Comparison of ENCODE assay signal across 14 mouse cellular contexts in genomic region chr6:36405139-36405538, GRCm38 (mm10). TPM values are rescaled to one million over a fixed set of nuclear protein-coding genes. Genes with fewer than 3 reads are reported as not detected.
A peak's percentile ranks its signal among the peaks of the same experiment; 100 is the strongest.
DNase-seq lines count a peak whose midpoint lies in the region; ATAC-seq and TF ChIP-seq lines count a peak whose summit lies in the region.
"Had no signal": no experiment of that assay in that cellular context is flagged by ENCODE, and none has a peak within 500 bp of the region (broad histone marks: within the 10 kb centered on the region; RNA-seq: fewer than 3 reads in every experiment).

No protein-coding gene starts in this region.

- TF ChIP-seq EP300 in heart, postnatal 0 days (IDR thresholded peaks at IDR 0.05; ENCODE audit: low read depth): peak; percentile 99

- peak; percentile 10 for DNase-seq in kidney, adult 9 months
- peak; percentile 86 for DNase-seq in heart, adult 8-10 months (ENCODE audit: low spot score)
- DNase-seq in heart, postnatal 0 days (ENCODE audit: low spot score): peak; percentile 98
- DNase-seq in lung, postnatal 14 days: peak; percentile 51
- no peak for DNase-seq in spleen, postnatal 14 days (ENCODE audit: low spot score in 2 of 2)
- DNase-seq: cerebellum, adult 8-10 months; thymus, adult 2 months had no signal

- H3K4me2 ChIP-seq in kidney, embryonic 14.5 days (replicated peaks; ENCODE audit: low read depth, low read length): no peak overlapping the region
- peak overlapping the region; percentile 23; the same call in 1 of the 2 replicates for H3K4me2 ChIP-seq in heart, postnatal 0 days (ENCODE audit: low read depth, low read length)
- H3K4me2 ChIP-seq in intestine, embryonic 16.5 days (ENCODE audit: low read depth, low read length): no peak overlapping the region
- H3K4me2 ChIP-seq: midbrain, embryonic 12.5 days; neural tube, embryonic 12.5 days had no signal

- H3K27me3 ChIP-seq in kidney, embryonic 14.5 days (ENCODE audit: control insufficient read depth, insufficient read depth, low read length): no peaks in the 10 kb centered on the region
- H3K27me3 ChIP-seq in heart, postnatal 0 days (ENCODE audit: control insufficient read depth, insufficient read depth, low read length): no peaks in the 10 kb centered on the region
- H3K27me3 ChIP-seq in intestine, embryonic 16.5 days (replicated peaks; ENCODE audit: control insufficient read depth, insufficient read depth, low read length): no peaks in the 10 kb centered on the region
- H3K27me3 ChIP-seq: midbrain, embryonic 12.5 days; neural tube, embryonic 12.5 days had no signal

- H3K9ac ChIP-seq in kidney, embryonic 14.5 days (ENCODE audit: low read depth, low read length): no peak overlapping the region
- no peak overlapping the region for H3K9ac ChIP-seq in heart, postnatal 0 days (replicated peaks; ENCODE audit: low read depth, low read length)
- no peak overlapping the region for H3K9ac ChIP-seq in intestine, embryonic 16.5 days (ENCODE audit: low read depth, low read length)
- H3K9ac ChIP-seq: liver, embryonic 14.5 days; midbrain, embryonic 12.5 days; neural tube, embryonic 12.5 days had no signal

- WGBS in kidney, embryonic 14.5 days: 73% methylated on average over 5 of the region's 5 CpGs
- WGBS in heart, postnatal 0 days: 7% methylated on average over 5 of the region's 5 CpGs
- WGBS in intestine, embryonic 16.5 days: 60% methylated on average over 5 of the region's 5 CpGs

- H3K9me3 ChIP-seq in kidney, embryonic 14.5 days (ENCODE audit: control insufficient read depth, low read length): no peaks in the 10 kb centered on the region
- no peaks in the 10 kb centered on the region for H3K9me3 ChIP-seq in heart, postnatal 0 days (replicated peaks; ENCODE audit: control insufficient read depth, low read length)
- no peaks in the 10 kb centered on the region for H3K9me3 ChIP-seq in intestine, embryonic 16.5 days (ENCODE audit: control insufficient read depth, low read length)
- H3K9me3 ChIP-seq: midbrain, embryonic 12.5 days; neural tube, embryonic 12.5 days had no signal

- no peak for ATAC-seq in kidney, embryonic 14.5 days (ENCODE audit: low FRiP score, low TSS enrichment)
- ATAC-seq in heart, postnatal 0 days (ENCODE audit: insufficient read depth, low read depth): peak; percentile 99
- no peak for ATAC-seq in intestine, embryonic 16.5 days
- ATAC-seq: activated CD4-positive, CD25-positive, alpha-beta regulatory T cell, adult 4 months; forebrain, embryonic 16.5 days had no signal

- no peak overlapping the region for H3K27ac ChIP-seq in kidney, embryonic 14.5 days (ENCODE audit: low read depth, low read length)
- peak overlapping the region; percentile 96 for H3K27ac ChIP-seq in heart, postnatal 0 days (ENCODE audit: low read depth)
- H3K27ac ChIP-seq in intestine, embryonic 16.5 days (ENCODE audit: low read length): no peak overlapping the region
- H3K27ac ChIP-seq: liver, embryonic 14.5 days; midbrain, embryonic 12.5 days; neural tube, embryonic 12.5 days had no signal

- no peak overlapping the region for H3K4me3 ChIP-seq in kidney, embryonic 14.5 days (ENCODE audit: low read length)
- H3K4me3 ChIP-seq in heart, postnatal 0 days (ENCODE audit: low read depth, low read length): no peak overlapping the region
- no peak overlapping the region for H3K4me3 ChIP-seq in intestine, embryonic 16.5 days (ENCODE audit: low read length)
- H3K4me3 ChIP-seq: midbrain, embryonic 12.5 days; neural tube, embryonic 12.5 days had no signal

- no peaks in the 10 kb centered on the region for H3K36me3 ChIP-seq in kidney, embryonic 14.5 days (ENCODE audit: control insufficient read depth, insufficient read depth, low read length)
- no peaks in the 10 kb centered on the region for H3K36me3 ChIP-seq in heart, postnatal 0 days (replicated peaks; ENCODE audit: control insufficient read depth, insufficient read depth, low read length)
- H3K36me3 ChIP-seq in intestine, embryonic 16.5 days (ENCODE audit: control insufficient read depth, insufficient read depth, low read length): no peaks in the 10 kb centered on the region
- H3K36me3 ChIP-seq: midbrain, embryonic 12.5 days; neural tube, embryonic 12.5 days had no signal

- no peaks in the 10 kb centered on the region for H3K4me1 ChIP-seq in kidney, embryonic 14.5 days (ENCODE audit: control insufficient read depth, insufficient read depth, low read length)
- H3K4me1 ChIP-seq in heart, postnatal 0 days (ENCODE audit: control insufficient read depth, insufficient read depth): peaks cover 15% of the 10 kb centered on the region
- no peaks in the 10 kb centered on the region for H3K4me1 ChIP-seq in intestine, embryonic 16.5 days (ENCODE audit: control insufficient read depth, insufficient read depth, low read length)
- H3K4me1 ChIP-seq: midbrain, embryonic 12.5 days; neural tube, embryonic 12.5 days had no signal

- no peak for TF ChIP-seq CTCF in heart, postnatal 0 days (IDR thresholded peaks at IDR 0.05; ENCODE audit: low read depth)

RNA-seq across cellular contexts. Expression of gene Chrm2, which starts 17.3 kb away (rescaled TPM):
- polyA plus RNA-seq in kidney, embryonic 14.5 days (2014; fragmentation: Nextera tagmentation; extraction: Ambion mirVana): not detected in 2 replicates
- total RNA-seq in heart, adult 8-10 months (2022): 10 to 100 TPM; 74.3 to 94.1 (median 86.7) TPM
- 37.0 and 56.3 TPM in 2 replicates for total RNA-seq in heart, postnatal 0 days (2014; rRNA removed; ENCODE audit: low replicate concordance)
- 14.8 and 21.4 TPM in 2 replicates for polyA plus RNA-seq in heart, postnatal 0 days (2015; fragmentation: Nextera tagmentation; extraction: Ambion mirVana)
- 14.5 and 14.9 TPM in 2 replicates for polyA plus RNA-seq in intestine, embryonic 16.5 days (2015; fragmentation: Nextera tagmentation; extraction: Ambion mirVana)
- polyA plus RNA-seq: activated CD4-positive, CD25-positive, alpha-beta regulatory T cell, adult 4 months had no signal

Comparison
In these comparisons a context has a peak if more than half of its experiments do, and no peak if none do; other contexts are left out.
1. DNase-seq: peak in kidney, adult 9 months (single experiment), heart, adult 8-10 months (single experiment), heart, postnatal 0 days (single experiment) and lung, postnatal 14 days (single experiment); none in spleen, postnatal 14 days (0 of 2).
2. RNA of gene Chrm2, which starts 17.3 kb away (polyA plus RNA-seq): 14.8 to 21.4 TPM in heart, postnatal 0 days and 14.5 to 14.9 TPM in intestine, embryonic 16.5 days; not detected in kidney, embryonic 14.5 days; every median in the first group is over 10 times any median in the second.